Mouse (Mus musculus) limb, embryonic 12.5 days (tissue): Measurements from ENCODE around the gene C130032M10Rik. TPM values are rescaled to one million over a fixed set of nuclear protein-coding genes. Genes with fewer than 3 reads are reported as not detected.
A peak's percentile ranks its signal among the peaks of the same experiment; 100 is the strongest.

Source experiments
- ATAC-seq: fragments of 200-750 bp; cut with Nextera tagmentation; 2 replicates; pipeline ENCODE4 v1.8.0; 2017; ENCODE audit warnings: low read depth, moderate TSS enrichment; ENCODE audit not compliant: insufficient number of reproducible peaks, insufficient read depth, low FRiP score, low TSS enrichment
- H3K27ac ChIP-seq: fragments of 300-500 bp; sonication (generic); 2 replicates; pipeline ENCODE4 v1.5.1; 2016; ENCODE audit warnings: mild to moderate bottlenecking, moderate library complexity
- H3K27me3 ChIP-seq: fragments of 300-500 bp; sonication (generic); 2 replicates; pipeline ENCODE4 v1.6.1; 2016; ENCODE audit warnings: mild to moderate bottlenecking, moderate library complexity
- H3K36me3 ChIP-seq: fragments of 300-500 bp; sonication (generic); 2 replicates; pipeline ENCODE4 v1.6.1; 2016; ENCODE audit warnings: mild to moderate bottlenecking, moderate library complexity
- H3K4me1 ChIP-seq: fragments of 300-500 bp; sonication (generic); replicated peaks from 2 replicates; pipeline ENCODE4 v1.6.1; 2016
- H3K4me2 ChIP-seq: fragments of 300-500 bp; sonication (generic); 2 replicates; pipeline ENCODE4 v1.6.1; 2016; ENCODE audit warnings: mild to moderate bottlenecking, moderate library complexity
- H3K4me3 ChIP-seq: fragments of 300-500 bp; sonication (generic); replicated peaks from 2 replicates; pipeline ENCODE4 v1.5.1; 2016; ENCODE audit warnings: mild to moderate bottlenecking
- H3K9ac ChIP-seq: fragments of 300-500 bp; sonication (generic); replicated peaks from 2 replicates; pipeline ENCODE4 v1.6.1; 2016; ENCODE audit warnings: mild to moderate bottlenecking, moderate library complexity
- H3K9me3 ChIP-seq: fragments of 300-500 bp; sonication (generic); 2 replicates; pipeline ENCODE4 v1.6.1; 2016; ENCODE audit warnings: mild to moderate bottlenecking, moderate library complexity
- WGBS: fragments of 180-500 bp; shearing (Covaris S2); methylation state at CpG from one replicate; pipeline ENCODE4 v1.1.7; 2016; 5-methylcytosine and 5-hydroxymethylcytosine counted together
- polyA plus RNA-seq: library from polyadenylated mRNA; unstranded; fragments of >200 nt; fragmentation: Nextera tagmentation; extraction: Ambion mirVana; gene quantifications from 2 replicates; pipeline ENCODE4 v1.2.1, GENCODE M21; 2016

Gene C130032M10Rik
- polyA plus RNA-seq, 1 experiment from 2014 or later, result 0.70 TPM

DNA sequence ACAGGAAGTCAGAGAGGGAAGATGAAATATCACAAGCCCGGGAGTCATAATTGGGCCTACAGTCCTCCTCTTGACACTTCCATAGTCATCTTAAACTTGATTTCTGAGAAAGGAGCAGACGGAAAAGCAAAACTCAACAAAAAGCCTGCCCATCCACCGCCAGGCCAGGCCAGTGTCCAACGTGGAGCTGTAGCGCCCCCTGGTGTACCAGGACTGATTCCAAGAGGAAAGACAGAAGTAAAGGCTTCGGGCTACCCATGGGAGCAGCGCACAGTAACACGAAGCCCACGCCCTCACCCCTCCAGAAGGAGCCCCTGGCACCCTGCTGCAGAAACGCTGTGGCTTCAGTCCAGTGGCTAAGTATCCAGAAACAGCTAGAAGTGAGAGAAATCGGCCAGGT, 17.3 kb upstream of the C130032M10Rik start:
- 8% methylated on average over 11 of the region's 11 CpGs for WGBS
- no peaks in the 10 kb centered on the region; the same call in 1 of the 2 replicates for H3K9me3 ChIP-seq
- H3K4me3 ChIP-seq, result no peak overlapping the region
- no peaks in the 10 kb centered on the region for H3K27me3 ChIP-seq
- peak overlapping the region; percentile 41 for H3K4me2 ChIP-seq
- H3K36me3 ChIP-seq, result no peaks in the 10 kb centered on the region
- H3K4me1 ChIP-seq, result 0 out of 2 replicates have a peak, but pooled peaks cover 4% of the 10 kb centered on the region
- H3K27ac ChIP-seq, result no peak overlapping the region
- no peak overlapping the region for H3K9ac ChIP-seq
- ATAC-seq, result 0 out of 2 replicates have a peak, but pooled peaks have one; percentile 44

DNA sequence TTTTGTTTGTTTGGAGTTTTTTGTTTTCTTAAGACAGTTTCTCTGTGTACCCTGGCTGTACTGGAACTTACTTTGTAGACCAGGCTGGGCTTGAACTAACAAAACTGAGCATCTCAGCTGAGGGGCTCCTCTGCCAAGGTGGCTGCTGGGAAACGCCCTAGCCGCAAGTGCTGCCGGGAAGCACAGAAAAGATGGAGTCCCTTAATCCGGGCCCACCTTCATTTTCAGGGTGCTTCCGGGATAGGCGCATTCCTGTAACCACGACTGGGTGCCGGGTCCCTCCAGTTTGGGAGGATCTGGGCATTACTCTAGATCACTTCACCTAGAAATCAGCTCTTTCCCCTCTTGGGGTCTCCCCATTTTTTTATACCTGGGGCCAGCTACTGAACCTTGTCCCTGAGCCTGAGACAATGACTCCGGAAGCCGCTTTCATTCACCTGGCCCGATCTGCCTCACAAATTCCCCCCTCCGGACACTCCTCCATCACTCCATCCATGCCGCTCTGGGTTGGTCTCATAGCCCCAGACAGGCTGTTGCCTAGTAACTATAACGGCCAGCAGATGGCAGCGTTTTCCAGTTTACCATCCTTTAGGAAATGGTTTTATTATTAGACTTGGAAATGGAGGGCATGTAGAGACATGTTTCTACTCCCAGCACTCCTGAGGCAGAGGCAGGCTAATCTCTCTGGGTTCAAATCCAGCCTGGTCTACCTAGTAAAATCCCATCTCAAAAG, 15.5 kb upstream of the C130032M10Rik start:
- Histone ChIP-seq H3K4me2 (peak overlapping the region; percentile 23; the same call in 1 of the 2 replicates), H3K36me3 (no peaks in the 10 kb centered on the region), H3K4me3 (no peak overlapping the region), H3K4me1 (0 out of 2 replicates have a peak, but pooled peaks cover 4% of the 10 kb centered on the region), H3K27me3 (no peaks in the 10 kb centered on the region), H3K9me3 (no peaks in the 10 kb centered on the region; the same call in 1 of the 2 replicates), H3K9ac (no peak overlapping the region), H3K27ac (no peak overlapping the region)
- 22% methylated on average over 15 of the region's 15 CpGs for WGBS
- ATAC-seq, result peak; percentile 34; the same call in 1 of the 2 replicates

DNA sequence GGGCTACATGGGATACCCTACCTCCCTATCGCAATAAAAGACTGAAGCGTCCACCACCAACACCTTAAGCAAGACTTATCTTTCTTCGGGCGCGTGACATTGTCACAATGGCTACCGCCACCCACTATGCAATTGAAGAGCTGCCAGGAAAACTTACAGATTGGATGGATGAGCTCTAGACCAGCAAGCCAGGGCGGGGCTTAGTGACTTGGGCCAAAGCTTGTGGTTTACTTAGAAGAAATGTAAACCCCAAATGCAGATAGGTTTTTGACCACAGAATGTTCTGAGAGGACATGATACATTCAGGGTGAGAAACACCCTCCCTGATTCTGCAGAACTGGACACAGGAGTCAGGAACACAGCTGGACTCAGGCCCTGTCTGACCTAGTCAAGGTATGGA, 14.4 kb upstream of the C130032M10Rik start:
- ATAC-seq, result no peak
- no peaks in the 10 kb centered on the region for H3K27me3 ChIP-seq
- H3K27ac ChIP-seq, result no peak overlapping the region
- no peak overlapping the region for H3K4me3 ChIP-seq
- 93% methylated on average over 7 of the region's 7 CpGs for WGBS
- H3K9me3 ChIP-seq, result no peaks in the 10 kb centered on the region; the same call in 1 of the 2 replicates
- 0 out of 2 replicates have a peak, but pooled peaks cover 4% of the 10 kb centered on the region for H3K4me1 ChIP-seq
- H3K36me3 ChIP-seq, result peaks cover under 1% of the 10 kb centered on the region; the same call in 1 of the 2 replicates
- H3K9ac ChIP-seq, result no peak overlapping the region
- no peak overlapping the region for H3K4me2 ChIP-seq

DNA sequence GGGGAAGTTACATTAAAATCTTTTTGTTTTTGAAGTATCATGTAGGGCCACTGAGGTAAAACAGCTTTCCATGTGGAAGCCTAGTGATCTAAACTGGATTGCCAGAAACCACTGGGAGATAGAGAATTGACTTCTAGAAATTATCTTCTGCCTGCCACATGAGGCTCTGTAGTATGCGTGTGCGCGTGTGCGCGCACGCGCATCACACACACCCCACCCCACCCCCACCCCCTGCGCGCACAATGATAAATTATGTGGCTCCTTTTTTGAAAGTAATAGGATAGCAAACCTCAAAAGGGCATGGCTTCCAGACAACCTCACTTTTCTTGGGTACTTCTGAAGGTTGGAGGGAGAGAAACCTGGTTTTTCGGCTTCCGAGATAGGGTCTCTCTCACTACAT, 13.6 kb upstream of the C130032M10Rik start:
- Histone ChIP-seq H3K9me3 (no peaks in the 10 kb centered on the region; the same call in 1 of the 2 replicates), H3K4me2 (no peak overlapping the region), H3K36me3 (peaks cover 8% of the 10 kb centered on the region), H3K9ac (no peak overlapping the region), H3K27me3 (no peaks in the 10 kb centered on the region), H3K4me3 (no peak overlapping the region), H3K4me1 (0 out of 2 replicates have a peak, but pooled peaks cover 4% of the 10 kb centered on the region), H3K27ac (no peak overlapping the region)
- no peak for ATAC-seq
- WGBS, result 97% methylated on average over 11 of the region's 11 CpGs

DNA sequence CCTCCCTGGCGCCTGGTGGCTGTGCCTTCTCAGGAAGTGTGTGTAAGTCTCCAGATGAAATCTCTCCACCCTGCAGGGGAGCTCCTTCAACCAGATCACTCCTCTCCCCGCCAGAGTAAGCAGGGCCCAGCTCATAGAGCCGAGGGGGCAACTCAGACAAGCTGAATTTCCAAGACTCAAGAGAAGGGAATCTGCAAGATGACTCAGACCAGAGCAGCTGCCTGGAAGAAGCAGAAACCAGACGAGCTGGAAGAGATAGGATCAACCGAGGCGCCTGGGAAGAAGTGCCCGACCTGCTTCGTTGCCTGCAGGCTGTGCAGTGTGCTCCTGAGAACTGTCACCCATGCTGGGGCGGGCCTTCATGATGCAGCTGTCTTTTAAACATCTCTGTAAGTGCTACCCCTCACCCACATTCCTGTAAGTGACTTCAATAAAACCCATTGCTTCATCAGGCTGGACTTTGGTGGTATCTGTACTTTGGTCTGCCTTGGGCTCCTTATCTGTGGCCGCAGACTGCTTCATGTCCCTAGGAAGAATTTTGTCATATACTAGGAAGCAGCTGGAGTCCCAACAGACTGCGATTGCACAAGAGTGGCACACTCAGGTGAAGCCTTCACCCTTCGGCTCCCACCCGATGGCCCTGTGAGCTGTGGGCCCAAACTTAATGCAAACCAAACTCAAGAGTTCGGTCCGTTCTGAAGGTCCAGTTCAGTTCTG, 12.6 kb upstream of the C130032M10Rik start:
- H3K27me3 ChIP-seq, result no peaks in the 10 kb centered on the region
- H3K4me2 ChIP-seq, result no peak overlapping the region
- H3K9me3 ChIP-seq, result no peaks in the 10 kb centered on the region; the same call in 1 of the 2 replicates
- H3K27ac ChIP-seq, result no peak overlapping the region
- H3K36me3 ChIP-seq, result peaks cover 8% of the 10 kb centered on the region
- no peak for ATAC-seq
- H3K4me1 ChIP-seq, result 0 out of 2 replicates have a peak, but pooled peaks cover 4% of the 10 kb centered on the region
- WGBS, result 64% methylated on average over 15 of the region's 15 CpGs
- H3K9ac ChIP-seq, result no peak overlapping the region
- no peak overlapping the region for H3K4me3 ChIP-seq

DNA sequence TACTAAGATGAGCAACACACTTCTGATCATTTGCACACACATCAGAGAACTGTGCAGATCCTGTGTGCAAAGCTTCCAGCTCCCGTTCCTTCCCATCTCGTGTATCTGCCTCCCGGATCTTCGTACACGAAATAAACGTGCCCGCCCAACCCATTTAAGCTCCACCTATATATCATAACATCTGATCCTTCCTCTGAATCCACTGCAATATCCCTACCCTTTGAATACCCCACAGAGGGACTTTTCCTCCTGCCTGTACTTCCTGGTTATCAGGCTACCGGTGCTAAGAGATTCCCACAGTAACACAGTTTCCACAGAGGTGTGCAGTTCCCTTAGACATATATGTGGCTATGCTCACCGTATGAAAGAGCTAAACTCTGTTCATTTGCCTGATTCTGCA, 10.7 kb upstream of the C130032M10Rik start, which contains the start of gene Ccr4:
TSS of gene Ccr4 (minus strand) at position 101 of the 400 bp plus-strand sequence.
- Histone ChIP-seq H3K4me1 (no peaks in the 10 kb centered on the region), H3K4me2 (no peak within 1 kb of the TSS), H3K36me3 (peaks cover 24% of the 10 kb centered on the region), H3K27ac (no peak within 1 kb of the TSS), H3K9me3 (no peaks in the 10 kb centered on the region; the same call in 1 of the 2 replicates), H3K4me3 (no peak within 1 kb of the TSS), H3K9ac (no peak within 1 kb of the TSS), H3K27me3 (no peaks in the 10 kb centered on the region)
- 90% methylated on average over 9 of the region's 9 CpGs for WGBS
- ATAC-seq, result no peak

DNA sequence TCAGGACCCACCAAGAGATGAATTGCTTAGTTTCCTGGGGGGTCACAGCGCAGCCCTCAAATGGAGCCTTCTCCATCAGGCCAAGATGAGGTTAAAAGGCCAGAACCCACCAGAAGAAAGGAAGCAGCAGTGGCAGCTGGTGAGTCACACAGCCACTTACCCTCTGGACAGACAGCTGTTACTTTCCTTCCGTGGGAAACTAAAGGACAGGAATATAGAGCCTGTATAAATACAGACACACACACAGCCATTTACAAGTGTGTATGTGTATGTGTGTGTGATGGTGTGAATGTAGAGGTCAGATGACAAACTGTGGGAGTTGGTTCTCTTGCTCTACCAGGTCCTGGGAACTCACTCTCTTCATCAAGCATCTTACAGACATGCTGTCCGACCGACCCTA, 8.9 kb upstream of the C130032M10Rik start:
- ATAC-seq, result no peak
- Histone ChIP-seq H3K4me1 (no peaks in the 10 kb centered on the region), H3K4me2 (no peak overlapping the region), H3K4me3 (no peak overlapping the region), H3K36me3 (peaks cover 36% of the 10 kb centered on the region), H3K9me3 (0 out of 2 replicates have a peak, but pooled peaks cover 3% of the 10 kb centered on the region), H3K9ac (no peak overlapping the region), H3K27ac (no peak overlapping the region), H3K27me3 (no peaks in the 10 kb centered on the region)
- 80% methylated on average over 4 of the region's 4 CpGs for WGBS

DNA sequence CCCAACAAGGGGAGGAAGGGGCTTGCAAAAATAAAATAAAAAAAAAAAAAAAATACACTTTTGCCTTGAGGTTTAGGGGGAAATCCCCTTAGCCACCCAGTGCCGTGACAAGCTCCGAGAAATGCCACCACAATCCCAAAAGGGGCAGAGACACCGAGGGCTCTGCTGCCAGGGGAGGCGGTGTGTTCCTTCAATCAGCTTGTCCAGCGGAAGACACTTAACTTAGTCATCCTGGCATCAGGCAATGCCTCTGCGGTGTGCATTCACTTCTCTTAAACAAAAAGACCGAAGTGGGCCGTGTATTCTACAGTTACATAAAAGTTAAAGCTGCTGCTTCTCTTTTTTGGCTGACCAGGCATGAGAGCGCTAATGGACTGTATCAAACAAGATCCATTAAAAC, 8.1 kb upstream of the C130032M10Rik start:
- Histone ChIP-seq H3K27ac (no peak overlapping the region), H3K27me3 (no peaks in the 10 kb centered on the region), H3K4me1 (no peaks in the 10 kb centered on the region), H3K4me2 (no peak overlapping the region), H3K4me3 (no peak overlapping the region), H3K9ac (no peak overlapping the region), H3K36me3 (peaks cover 44% of the 10 kb centered on the region), H3K9me3 (peaks cover 7% of the 10 kb centered on the region)
- WGBS, result 95% methylated on average over 9 of the region's 9 CpGs
- ATAC-seq, result no peak

DNA sequence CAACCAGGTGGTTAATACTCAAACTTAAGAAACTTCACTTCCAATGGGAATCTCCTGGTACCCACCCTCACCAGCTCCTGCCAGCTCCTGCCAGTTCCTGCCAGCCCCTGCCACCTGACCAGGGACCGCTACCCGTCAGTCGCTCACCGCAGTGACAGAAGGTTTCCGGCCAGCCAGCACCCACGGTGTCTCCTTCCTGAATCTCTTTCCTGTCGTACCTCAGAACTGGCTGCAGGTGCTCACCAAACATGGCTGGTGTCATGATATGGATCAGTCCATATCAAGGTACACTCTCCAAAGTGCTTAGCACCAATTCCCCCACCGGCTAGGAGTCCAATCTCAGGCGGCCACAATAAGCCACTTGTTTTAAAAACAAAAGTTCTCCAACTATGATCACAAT, 5.7 kb upstream of the C130032M10Rik start:
- 94% methylated on average over 9 of the region's 9 CpGs for WGBS
- no peak overlapping the region for H3K27ac ChIP-seq
- no peaks in the 10 kb centered on the region for H3K27me3 ChIP-seq
- no peak overlapping the region for H3K9ac ChIP-seq
- no peak overlapping the region for H3K4me2 ChIP-seq
- H3K9me3 ChIP-seq, result peaks cover 25% of the 10 kb centered on the region
- H3K4me1 ChIP-seq, result no peaks in the 10 kb centered on the region
- H3K36me3 ChIP-seq, result peaks cover 67% of the 10 kb centered on the region
- no peak for ATAC-seq
- no peak overlapping the region for H3K4me3 ChIP-seq

DNA sequence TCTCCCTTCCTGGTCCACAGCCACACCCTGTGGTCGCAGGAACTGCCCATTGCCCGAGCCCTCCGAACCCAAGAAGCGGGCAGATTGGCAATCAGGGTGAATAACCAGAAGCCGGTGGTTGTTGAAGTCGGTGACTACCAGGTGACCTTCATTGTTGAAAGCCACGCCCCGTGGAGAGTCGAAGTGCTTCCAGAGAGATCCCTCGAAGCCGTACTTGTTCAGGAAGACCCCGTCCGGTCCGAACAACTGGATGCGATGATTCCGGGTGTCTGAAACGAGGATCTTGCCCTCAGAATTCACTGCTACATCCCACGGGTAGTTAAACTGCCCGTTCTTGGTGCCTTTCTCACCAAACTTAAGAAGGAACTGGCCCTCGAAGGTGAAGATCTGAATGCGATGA, 2.7 kb upstream of the C130032M10Rik start:
- peaks cover 25% of the 10 kb centered on the region for H3K9me3 ChIP-seq
- H3K4me1 ChIP-seq, result no peaks in the 10 kb centered on the region
- H3K4me2 ChIP-seq, result no peak overlapping the region
- 97% methylated on average over 21 of the region's 21 CpGs for WGBS
- H3K9ac ChIP-seq, result no peak overlapping the region
- ATAC-seq, result no peak
- H3K27ac ChIP-seq, result no peak overlapping the region
- H3K27me3 ChIP-seq, result no peaks in the 10 kb centered on the region
- H3K36me3 ChIP-seq, result peaks cover 69% of the 10 kb centered on the region
- H3K4me3 ChIP-seq, result no peak overlapping the region

DNA sequence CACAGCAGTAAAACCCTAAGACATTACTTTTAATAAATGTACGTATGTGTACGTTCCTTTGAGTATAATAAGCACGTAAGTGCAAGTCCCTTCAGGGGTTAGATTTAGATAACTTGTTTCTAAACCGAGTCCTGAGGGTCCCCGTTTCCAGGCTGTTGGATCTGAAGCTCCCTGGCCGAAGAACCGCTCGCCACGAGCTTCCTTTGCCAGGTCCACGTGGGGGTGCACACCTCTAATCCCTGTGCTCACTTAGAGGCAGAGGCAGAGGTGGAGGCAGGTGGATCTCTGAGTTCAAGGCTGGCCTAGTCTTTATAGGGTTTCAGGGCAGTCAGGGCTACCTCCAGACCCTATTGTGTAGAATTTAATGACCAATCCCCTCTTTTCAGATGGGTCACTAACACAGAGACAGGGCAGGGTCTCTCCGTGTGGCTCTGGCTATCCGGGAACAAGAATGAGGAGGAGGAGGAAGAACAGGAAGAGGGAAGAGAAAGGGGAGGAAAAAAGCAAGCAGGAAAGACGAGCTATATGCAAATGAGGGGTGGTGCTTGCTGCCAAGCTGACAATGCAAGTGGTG, 2.5 kb downstream of the C130032M10Rik start:
- Histone ChIP-seq H3K9me3 (peaks cover 12% of the 10 kb centered on the region), H3K27ac (no peak overlapping the region), H3K4me2 (no peak overlapping the region), H3K36me3 (peaks cover 27% of the 10 kb centered on the region), H3K27me3 (no peaks in the 10 kb centered on the region), H3K4me3 (no peak overlapping the region), H3K9ac (no peak overlapping the region), H3K4me1 (no peaks in the 10 kb centered on the region)
- 84% methylated on average over 13 of the region's 13 CpGs for WGBS
- no peak for ATAC-seq
